Mouse (Mus musculus): ENCODE measurements around the gene Il1r1. TPM values are rescaled to one million over a fixed set of nuclear protein-coding genes. Genes with fewer than 3 reads are reported as not detected.

Gene Il1r1
- total and polyA plus RNA-seq, 3 experiments = 1.4 to 3.1 TPM; not detected in 1

GRCm38 (mm10) chr1:40362784-40363183, 137.9 kb downstream of the Il1r1 start:
- peaks cover 0 to 14% of the 10 kb centered on the region in 2 experiments; a peak in 2 of 4 replicates for H3K36me3 ChIP-seq (ENCODE audit: control insufficient read depth in 1 of 2, insufficient read depth in 2 of 2, low read length in 2 of 2)
- no peaks in the 10 kb centered on the region for H3K9me3 ChIP-seq (replicated peaks; ENCODE audit: insufficient read depth, low read length)
- no peaks in the 10 kb centered on the region for H3K79me2 ChIP-seq (ENCODE audit: control insufficient read depth, insufficient read depth, low read length, poor library complexity)
- TF ChIP-seq POLR2A (IDR thresholded peaks at IDR 0.05; ENCODE audit: control insufficient read depth in 1 of 2, insufficient read depth in 1 of 2, low read depth in 1 of 2, low read length in 2 of 2, poor library complexity in 1 of 2) = no peak
- TF ChIP-seq MYB (IDR thresholded peaks at IDR 0.05; ENCODE audit: low read depth, low read length) = no peak
- no peak for TF ChIP-seq CHD1 (IDR thresholded peaks at IDR 0.05; ENCODE audit: low read depth, low read length)
- no peak for TF ChIP-seq MAZ (IDR thresholded peaks at IDR 0.05; ENCODE audit: low read depth, low read length)
- no peak for TF ChIP-seq GATA1 (IDR thresholded peaks at IDR 0.05; ENCODE audit: low read depth, low read length)
- TF ChIP-seq USF1 (IDR thresholded peaks at IDR 0.05; ENCODE audit: low read depth, low read length) = no peak
- no peak for TF ChIP-seq NRF1 (IDR thresholded peaks at IDR 0.05; ENCODE audit: insufficient read depth, low read depth, low read length, poor library complexity, severe bottlenecking)
- TF ChIP-seq BHLHE40 (IDR thresholded peaks at IDR 0.05; ENCODE audit: borderline replicate concordance, low read depth, low read length) = no peak
- no peak for TF ChIP-seq MEF2A (IDR thresholded peaks at IDR 0.05; ENCODE audit: extremely low read depth, insufficient replicate concordance, low read depth, low read length, poor library complexity, severe bottlenecking)
- TF ChIP-seq ZKSCAN1 (IDR thresholded peaks at IDR 0.05; ENCODE audit: low read depth, low read length) = no peak
- no peak for TF ChIP-seq CHD2 (IDR thresholded peaks at IDR 0.05; ENCODE audit: low read length)
- TF ChIP-seq MYC (IDR thresholded peaks at IDR 0.05; ENCODE audit: low read depth, low read length) = no peak
- TF ChIP-seq GABPA (IDR thresholded peaks at IDR 0.05; ENCODE audit: low read depth, low read length) = no peak
- no peak overlapping the region for H3K27ac ChIP-seq (ENCODE audit: control insufficient read depth, low read depth, low read length)
- DNase-seq (ENCODE audit: low read depth, low spot score) = no peak
- no peak overlapping the region for H3K9ac ChIP-seq (ENCODE audit: control insufficient read depth, low read depth, low read length, poor library complexity, severe bottlenecking)
- H3K4me1 ChIP-seq (ENCODE audit: control insufficient read depth in 1 of 2, insufficient read depth in 2 of 2, low read length in 2 of 2) = peaks cover 8 to 14% of the 10 kb centered on the region in 2 experiments
- no peaks in the 10 kb centered on the region for H3K27me3 ChIP-seq (ENCODE audit: control insufficient read depth in 1 of 2, insufficient read depth in 2 of 2, low read length in 2 of 2)
- H3K4me3 ChIP-seq (ENCODE audit: control insufficient read depth in 1 of 2, insufficient read depth in 1 of 2, low read depth in 2 of 2, low read length in 2 of 2) = no peak overlapping the region

Other genes with a start within 250 kb of the Il1r1 start
- not detected in 2 replicates for gene Il1r2, start 151.0 kb upstream of the Il1r1 start, total RNA-seq (2012; rRNA removed)
- gene Il1r2, start 151.0 kb upstream of the Il1r1 start, polyA plus RNA-seq (2012; ENCODE audit: insufficient read depth in 1 of 2, insufficient read length in 2 of 2, low read depth in 1 of 2, low replicate concordance in 2 of 2, missing spikeins in 1 of 2) = not detected
- gene Il1rl2, start 99.5 kb downstream of the Il1r1 start, total RNA-seq (2012; rRNA removed) = 0.07 and 0.08 TPM in 2 replicates
- under 1 TPM in 1 of 2 experiments, not detected in 1; 0.04 TPM for gene Il1rl2, start 99.5 kb downstream of the Il1r1 start, polyA plus RNA-seq (2012; ENCODE audit: insufficient read depth in 1 of 2, insufficient read length in 2 of 2, low read depth in 1 of 2, low replicate concordance in 2 of 2, missing spikeins in 1 of 2)
- 50.4 and 68.4 TPM in 2 replicates for gene Il1rl1, start 204.5 kb downstream of the Il1r1 start, total RNA-seq (2012; rRNA removed)
- 10 to 100 TPM in 1 of 2 experiments, not detected in 1; 44.4 TPM for gene Il1rl1, start 204.5 kb downstream of the Il1r1 start, polyA plus RNA-seq (2012; ENCODE audit: insufficient read depth in 1 of 2, insufficient read length in 2 of 2, low read depth in 1 of 2, low replicate concordance in 2 of 2, missing spikeins in 1 of 2)
- 0.08 TPM in 1 of 2 replicates, not detected in the other for gene Il18r1, start 240.5 kb downstream of the Il1r1 start, total RNA-seq (2012; rRNA removed)
- under 1 TPM in 1 of 2 experiments, not detected in 1; 0.10 TPM for gene Il18r1, start 240.5 kb downstream of the Il1r1 start, polyA plus RNA-seq (2012; ENCODE audit: insufficient read depth in 1 of 2, insufficient read length in 2 of 2, low read depth in 1 of 2, low replicate concordance in 2 of 2, missing spikeins in 1 of 2)

Measured in MEL (cell line).